Mouse (Mus musculus): ENCODE results near the gene Sh3gl3.

Sh3gl3 gene

GRCm38 (mm10) chr7:82234010-82234897 lies 60.6 kb downstream of the Sh3gl3 start:
- in situ Hi-C loops (cut with MboI; ENCODE audit: unreplicated experiment in 2 of 2): no loop called here

DNA sequence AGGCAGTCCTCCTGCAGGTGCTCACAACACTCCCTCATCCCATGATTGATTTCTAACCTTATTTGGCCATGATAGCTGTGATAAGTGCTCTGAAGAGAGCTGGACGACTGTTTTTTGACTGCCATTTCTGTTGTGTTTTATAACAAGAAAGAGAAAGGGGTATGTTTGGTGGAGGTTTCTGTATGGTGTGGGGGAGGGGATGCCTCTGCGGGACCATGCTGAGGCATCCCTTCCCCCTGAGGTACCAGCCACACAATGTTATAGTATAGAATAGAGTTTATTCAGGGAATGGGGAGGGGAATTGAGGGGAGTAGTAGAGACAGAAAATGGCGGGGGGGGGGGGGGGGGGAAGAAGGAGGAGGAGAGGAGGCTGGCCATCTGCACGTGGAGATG lies 61.3 kb downstream of the Sh3gl3 start:
- in situ Hi-C loops (cut with MboI; ENCODE audit: unreplicated experiment in 2 of 2): no loop called here

DNA sequence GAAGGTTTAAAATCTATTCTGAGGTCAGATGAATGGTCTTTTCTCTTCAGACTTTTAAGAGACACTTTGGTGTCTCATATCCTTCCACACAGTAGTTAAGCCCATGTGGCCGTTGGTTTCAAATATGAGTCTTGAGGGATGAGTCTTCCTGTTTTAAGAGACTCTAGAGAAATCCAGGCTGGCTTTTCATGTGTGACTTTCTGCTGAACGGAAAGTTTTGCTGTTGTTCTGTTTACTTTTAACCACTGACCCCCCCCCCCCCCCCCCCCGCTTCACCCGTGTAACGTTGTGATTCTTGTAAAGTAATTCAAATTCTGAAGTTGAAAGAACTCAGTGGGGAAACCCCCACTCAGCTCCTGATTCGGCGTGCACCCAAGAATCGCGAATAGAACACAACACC lies 61.8 kb downstream of the Sh3gl3 start:
- in situ Hi-C loops (cut with MboI; ENCODE audit: unreplicated experiment in 2 of 2): no loop called here

DNA sequence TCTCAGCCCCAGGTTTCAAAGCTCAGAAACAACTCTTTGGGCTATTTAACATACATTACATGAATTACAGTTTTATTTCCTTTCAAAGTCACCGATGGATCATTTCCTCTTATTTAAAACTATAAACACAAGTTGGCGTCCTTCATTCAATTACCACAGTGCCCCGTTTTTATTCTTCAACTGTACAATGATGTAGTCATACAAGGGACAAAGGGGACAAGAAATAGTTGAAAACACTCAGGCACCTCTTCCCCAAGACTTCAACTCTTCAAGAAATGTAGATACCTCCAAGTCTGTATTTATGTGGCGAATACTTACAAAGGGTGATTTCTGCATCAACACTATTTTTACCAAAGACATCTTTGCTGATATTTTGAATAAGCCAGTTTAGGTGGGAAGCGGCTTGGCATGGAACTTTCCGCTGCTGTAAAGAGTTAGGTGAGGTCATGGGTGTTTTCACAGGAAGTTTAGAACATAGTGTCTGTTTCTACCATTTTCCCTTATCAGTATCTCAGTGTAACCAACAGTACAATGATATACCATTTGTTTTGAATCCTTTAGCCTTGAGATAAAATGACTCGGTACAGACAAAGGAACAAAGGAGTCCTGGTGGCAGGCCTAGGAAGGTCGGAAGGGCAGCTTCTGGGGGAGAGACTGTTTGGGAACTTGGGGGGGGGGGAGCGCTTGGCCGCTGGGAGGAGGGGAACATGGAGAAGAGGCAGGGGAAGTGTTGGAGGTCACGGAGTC lies 62.7 kb downstream of the Sh3gl3 start:
- in situ Hi-C loops (cut with MboI; ENCODE audit: unreplicated experiment in 2 of 2): no loop called here

DNA sequence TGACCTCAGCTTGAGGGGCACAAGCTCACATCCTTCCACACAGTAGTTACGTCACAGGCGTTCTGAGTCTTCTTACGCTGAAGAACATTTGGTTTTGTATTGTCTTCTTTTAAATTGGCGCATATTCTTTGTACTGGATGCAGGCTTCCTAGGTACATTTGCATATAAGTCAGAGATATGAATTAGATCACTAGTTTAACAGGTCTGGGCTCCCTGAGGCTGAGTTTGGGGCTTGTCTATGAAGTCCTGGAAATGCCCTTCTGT lies 63.2 kb downstream of the Sh3gl3 start:
- in situ Hi-C loops (cut with MboI; ENCODE audit: unreplicated experiment in 2 of 2): no loop called here

DNA sequence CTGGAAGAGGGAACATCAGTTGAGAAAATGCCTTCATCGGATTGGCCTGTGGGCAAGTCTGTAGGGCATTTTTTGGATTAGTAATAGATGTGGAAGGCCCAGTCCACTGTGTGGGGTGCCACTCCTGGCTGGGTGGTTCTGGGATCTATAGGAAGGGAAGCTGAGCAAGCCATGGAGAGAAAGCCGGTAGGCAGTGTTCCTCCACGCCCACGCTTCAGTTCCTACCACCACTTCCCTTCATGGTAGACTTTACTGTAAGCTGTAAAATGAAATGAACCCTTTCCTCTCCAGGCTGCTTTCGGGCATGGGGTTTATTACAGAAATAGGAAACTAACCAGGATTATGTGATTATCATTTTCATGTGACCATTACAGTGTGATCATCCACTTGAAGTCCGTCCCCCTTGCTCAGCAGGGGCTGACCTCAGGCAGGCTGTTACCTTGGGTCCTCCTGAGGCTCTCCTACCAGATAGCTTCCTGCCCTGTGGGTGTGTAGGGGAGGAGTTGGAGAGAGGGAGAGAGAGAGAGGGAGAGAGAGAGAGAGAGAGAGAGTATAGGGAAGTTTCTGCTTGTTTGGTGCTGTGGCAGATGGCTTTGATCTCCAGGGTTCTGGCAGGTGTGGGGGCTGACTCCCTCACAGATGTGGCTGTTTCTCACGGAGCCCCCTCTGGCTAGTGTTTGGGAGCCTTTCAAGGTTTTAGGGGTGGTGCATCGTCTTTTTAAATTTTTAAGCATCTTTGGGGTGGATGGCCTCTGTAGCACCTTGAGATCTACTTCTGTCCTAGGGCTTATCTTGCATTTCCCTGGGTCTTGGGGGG lies 67.0 kb downstream of the Sh3gl3 start:
- in situ Hi-C loops (cut with MboI; ENCODE audit: unreplicated experiment in 2 of 2): no loop called here

GRCm38 (mm10) chr7:82244701-82245100 lies 71.1 kb downstream of the Sh3gl3 start:
- in situ Hi-C loops (cut with MboI; ENCODE audit: unreplicated experiment in 2 of 2): no loop called here

DNA sequence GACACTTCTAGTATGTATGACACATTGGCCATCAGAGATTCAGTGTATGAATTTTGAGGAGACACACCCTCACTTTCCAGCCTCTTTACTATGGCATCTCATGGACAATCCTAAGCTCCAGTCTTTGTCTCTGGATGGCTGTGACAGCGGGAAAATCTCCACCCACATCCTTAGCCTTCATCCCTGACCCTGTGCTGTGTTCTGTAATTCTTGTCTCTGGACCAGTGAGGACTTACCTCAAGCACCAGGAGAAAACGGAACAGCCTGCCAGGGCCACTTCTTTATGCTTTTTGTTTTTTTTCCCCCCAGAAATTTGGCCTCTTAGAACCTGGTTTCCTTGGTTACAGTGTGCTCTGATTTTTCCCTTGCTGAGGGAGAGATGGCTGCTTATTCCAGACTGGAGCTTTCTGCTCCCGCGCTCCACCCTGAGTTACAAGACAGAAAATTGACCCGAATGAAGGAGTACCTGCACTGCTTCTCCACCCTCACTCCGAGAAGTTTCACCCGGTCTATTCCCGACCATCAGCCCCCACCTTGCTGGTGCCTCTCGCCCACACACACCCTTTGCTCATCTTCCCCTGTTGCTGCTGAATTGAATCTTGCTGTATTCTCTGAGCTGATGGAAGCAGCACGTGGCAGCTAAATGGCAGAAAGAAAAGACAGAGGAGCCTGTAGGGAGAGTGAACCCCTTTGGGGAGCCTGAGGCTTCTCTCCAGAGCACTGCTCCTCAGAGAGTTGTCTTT lies 75.5 kb downstream of the Sh3gl3 start:
- in situ Hi-C loops (cut with MboI; ENCODE audit: unreplicated experiment in 2 of 2): no loop called here

DNA sequence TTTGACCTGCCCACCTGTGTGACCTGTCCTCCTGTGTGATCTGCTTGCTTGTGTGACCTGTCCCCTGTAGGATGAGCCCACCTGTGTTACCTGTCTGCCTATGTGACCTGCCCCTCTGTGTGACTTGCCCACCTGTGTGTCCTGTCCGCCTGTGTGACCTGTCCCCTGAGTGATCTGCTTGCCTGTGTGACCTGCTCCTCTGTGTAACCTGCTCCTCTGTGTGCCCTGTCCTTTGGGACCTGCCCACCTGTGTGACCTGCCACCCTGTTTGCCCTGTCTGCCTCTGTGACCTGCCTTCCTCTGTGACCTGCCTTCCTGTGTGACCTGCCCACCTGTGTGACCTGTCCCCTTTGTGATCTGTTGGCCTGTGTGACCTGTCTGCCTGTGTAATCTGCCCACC lies 79.7 kb downstream of the Sh3gl3 start:
- in situ Hi-C loops (cut with MboI; ENCODE audit: unreplicated experiment in 2 of 2): loop anchor here (25.0 kb wide), 3 partner anchors 466 to 1391 kb away; partner anchors contain the start of genes 3110040N11Rik (in 1 of the 2) and Zscan2 (in 1 of the 2)

DNA sequence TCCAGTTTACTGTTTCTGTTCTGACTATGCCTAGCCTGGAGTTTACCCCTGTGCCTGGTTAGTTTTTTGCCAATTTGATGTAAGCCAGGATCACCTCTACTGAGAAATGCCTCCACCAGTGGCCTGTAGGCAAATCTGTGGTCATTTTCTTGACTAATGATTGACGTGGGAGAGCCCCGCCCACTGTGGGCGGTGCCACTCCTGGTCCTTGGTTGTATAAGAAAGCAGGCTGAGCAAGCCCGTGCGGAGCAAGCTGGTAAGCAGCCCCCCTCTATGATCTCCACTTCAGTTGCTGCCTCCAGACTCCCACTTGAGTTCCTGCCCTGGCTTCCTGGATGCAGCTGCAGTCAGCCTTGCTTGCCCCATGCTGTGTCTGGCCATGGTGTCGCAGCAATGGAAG lies 83.3 kb downstream of the Sh3gl3 start:
- in situ Hi-C loops (cut with MboI; ENCODE audit: unreplicated experiment in 2 of 2): loop anchor here (25.0 kb wide), 3 partner anchors 470 to 1395 kb away; partner anchors contain the start of genes 3110040N11Rik (in 1 of the 2) and Zscan2 (in 1 of the 2)

GRCm38 (mm10) chr7:82257530-82257929 lies 83.9 kb downstream of the Sh3gl3 start:
- in situ Hi-C loops (cut with MboI; ENCODE audit: unreplicated experiment in 2 of 2): loop anchor here (25.0 kb wide), 3 partner anchors 470 to 1395 kb away; partner anchors contain the start of genes 3110040N11Rik (in 1 of the 2) and Zscan2 (in 1 of the 2)

- in situ Hi-C loops (cut with MboI; ENCODE audit: unreplicated experiment in 2 of 2): loop anchor here (5.0 to 25.0 kb wide), 8 partner anchors 135 to 1398 kb away; partner anchors contain the start of genes 3110040N11Rik (in 2 of the 2) and Zscan2 (in 1 of the 2)
Measured at GRCm38 (mm10) chr7:82260210-82260609, 86.6 kb downstream of the Sh3gl3 start.

DNA sequence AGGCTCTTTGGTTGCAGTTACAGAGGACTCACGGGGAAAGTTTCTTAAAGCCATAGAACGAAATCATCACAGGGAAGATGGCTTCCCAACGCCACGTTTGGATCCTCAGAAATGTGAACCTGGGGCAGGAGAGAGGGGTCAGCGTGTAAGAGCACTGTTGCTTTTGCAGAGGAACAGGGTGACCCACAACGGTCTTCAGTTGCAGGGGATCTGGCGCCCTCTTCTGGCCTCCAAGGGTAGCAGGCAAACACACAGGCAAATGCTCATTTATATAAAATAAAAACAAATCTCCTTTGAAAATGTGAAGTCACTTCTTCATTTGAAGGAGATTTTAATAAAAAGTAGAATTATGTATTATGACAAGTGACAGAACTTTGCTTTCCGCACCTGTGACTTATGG lies 89.5 kb downstream of the Sh3gl3 start:
- in situ Hi-C loops (cut with MboI; ENCODE audit: unreplicated experiment in 2 of 2): loop anchor here (5.0 to 25.0 kb wide), 8 partner anchors 138 to 1401 kb away; partner anchors contain the start of genes 3110040N11Rik (in 2 of the 2) and Zscan2 (in 1 of the 2)

DNA sequence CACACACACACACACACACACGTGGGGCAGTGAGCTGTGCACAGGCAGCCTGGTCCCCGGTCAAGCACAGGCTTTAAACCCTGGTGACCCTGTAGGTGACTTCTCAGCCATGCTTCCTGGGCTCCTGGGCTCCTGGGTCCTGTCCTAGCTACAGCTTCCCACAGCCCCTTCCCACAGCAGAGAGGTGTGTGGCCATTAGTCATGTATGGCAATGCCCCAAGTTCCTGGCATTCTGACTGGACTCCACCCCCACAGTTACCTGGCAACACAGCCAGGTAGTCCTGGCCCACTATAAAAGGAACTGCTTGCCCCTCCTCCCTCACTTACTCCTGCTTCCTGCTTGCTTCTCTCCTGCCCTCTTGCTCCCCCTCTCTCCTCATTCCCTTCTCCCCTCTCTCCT lies 90.5 kb downstream of the Sh3gl3 start:
- in situ Hi-C loops (cut with MboI; ENCODE audit: unreplicated experiment in 2 of 2): loop anchor here (5.0 to 25.0 kb wide), 8 partner anchors 139 to 1402 kb away; partner anchors contain the start of genes 3110040N11Rik (in 2 of the 2) and Zscan2 (in 1 of the 2)

GRCm38 (mm10) chr7:82265365-82265764 lies 91.7 kb downstream of the Sh3gl3 start:
- in situ Hi-C loops (cut with MboI; ENCODE audit: unreplicated experiment in 2 of 2): loop anchor here (5.0 to 25.0 kb wide), 9 partner anchors 141 to 1403 kb away; partner anchors contain the start of genes 3110040N11Rik (in 1 of the 2) and Zscan2 (in 1 of the 2)

DNA sequence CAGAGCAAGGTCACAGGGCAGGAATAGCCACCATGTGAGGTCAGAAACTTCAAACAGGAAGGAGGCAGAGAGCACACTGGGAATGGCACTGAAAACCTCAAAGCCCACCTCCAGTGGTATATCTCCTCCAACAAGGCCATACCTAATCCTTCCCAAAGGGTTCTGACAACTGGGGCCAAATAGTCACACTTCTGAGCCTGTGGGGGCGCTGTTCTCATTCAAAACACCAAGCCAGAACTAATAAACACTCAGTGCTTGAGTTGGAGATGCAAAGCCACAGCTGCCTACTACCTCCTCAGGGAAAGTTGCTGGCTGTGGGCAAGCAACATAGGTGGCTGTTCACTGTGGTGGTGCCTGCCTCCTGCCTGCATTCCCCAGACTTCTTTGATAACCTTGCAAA lies 96.3 kb downstream of the Sh3gl3 start:
- in situ Hi-C loops (cut with MboI; ENCODE audit: unreplicated experiment in 2 of 2): loop anchor here (5.0 to 25.0 kb wide), 11 partner anchors 145 to 1408 kb away; partner anchors contain the start of genes 3110040N11Rik (in 1 of the 2) and Zscan2 (in 1 of the 2)

- in situ Hi-C loops (cut with MboI; ENCODE audit: unreplicated experiment in 2 of 2): loop anchor here (5.0 to 25.0 kb wide), 5 partner anchors 484 to 1409 kb away; partner anchors contain the start of genes 3110040N11Rik (in 1 of the 2) and Zscan2 (in 1 of the 2)
Measured at GRCm38 (mm10) chr7:82271742-82272141, 98.1 kb downstream of the Sh3gl3 start.

DNA sequence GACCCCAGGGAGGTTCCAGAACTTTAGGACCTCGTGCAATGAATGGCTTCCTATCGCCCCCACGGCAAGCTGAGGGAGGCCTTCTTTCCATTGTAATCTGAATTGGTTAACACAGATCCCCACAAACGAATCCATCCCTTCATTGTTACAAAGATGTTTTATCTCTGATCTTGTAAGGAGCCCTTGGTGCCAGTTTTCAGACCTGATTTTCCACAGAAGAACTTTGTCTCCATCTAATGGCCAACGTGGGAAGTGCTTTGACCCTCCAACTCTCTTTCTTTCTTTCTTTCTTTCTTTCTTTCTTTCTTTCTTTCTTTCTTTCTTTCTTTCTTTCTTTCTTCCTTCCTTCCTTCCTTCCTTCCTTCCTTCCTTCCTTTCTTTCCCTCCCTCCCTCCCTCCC lies 99.2 kb downstream of the Sh3gl3 start:
- in situ Hi-C loops (cut with MboI; ENCODE audit: unreplicated experiment in 2 of 2): loop anchor here (5.0 to 25.0 kb wide), 5 partner anchors 486 to 1411 kb away; partner anchors contain the start of genes 3110040N11Rik (in 1 of the 2) and Zscan2 (in 1 of the 2)
